Mouse (Mus musculus) CH12.LX (cell line): ENCODE results near the gene Psd. TPM values are rescaled to one million over a fixed set of nuclear protein-coding genes. Genes with fewer than 3 reads are reported as not detected.

Experiments
- DNase-seq: peaks from one replicate; pipeline ENCODE4 v3.0.0-alpha.2; 2013; ENCODE audit errors: extremely low read depth
- H3K27ac ChIP-seq: 2 replicates; pipeline ENCODE4 v1.5.1; 2012; ENCODE audit warnings: low read depth, mild to moderate bottlenecking, control low read depth, moderate library complexity; ENCODE audit not compliant: insufficient read depth
- H3K27me3 ChIP-seq: replicated peaks from 2 replicates; pipeline ENCODE3; 2012; ENCODE audit warnings: inconsistent platforms
- H3K36me3 ChIP-seq, 2 experiments: replicated peaks in 1 of 2; 2 replicates each; pipeline versions ENCODE3 to v1.6.1; 2012; ENCODE audit warnings: inconsistent platforms in 1 of 2, low read length in 1 of 2, mild to moderate bottlenecking in 1 of 2, mixed read lengths in 1 of 2, moderate library complexity in 1 of 2; ENCODE audit not compliant: control insufficient read depth in 1 of 2, insufficient read depth in 1 of 2
- H3K4me1 ChIP-seq, 2 experiments: 2 replicates each; pipeline ENCODE4 v1.6.1; 2012; ENCODE audit warnings: inconsistent platforms in 1 of 2, moderate library complexity in 1 of 2; ENCODE audit not compliant: insufficient read depth in 2 of 2, control insufficient read depth in 1 of 2
- H3K4me2 ChIP-seq: 2 replicates; pipeline ENCODE4 v1.6.1; 2012; ENCODE audit warnings: low read depth, mild to moderate bottlenecking, control low read depth; ENCODE audit not compliant: poor library complexity, insufficient read depth, severe bottlenecking
- H3K4me3 ChIP-seq, 3 experiments: fragments of 150-350 bp in 1 of 3; sonication (generic) in 1 of 3; replicated peaks in 1 of 3; 2 replicates each; pipeline versions ENCODE3 to v1.5.1; 2011 to 2012; ENCODE audit warnings: low read depth in 2 of 3, low read length in 2 of 3, mild to moderate bottlenecking in 2 of 3, moderate library complexity in 2 of 3, control low read depth in 1 of 3, improper control_type of control experiment in 1 of 3, inconsistent platforms in 1 of 3, mixed read lengths in 1 of 3; ENCODE audit not compliant: poor library complexity in 1 of 3
- H3K79me2 ChIP-seq: replicated peaks from 2 replicates; pipeline ENCODE4 v1.6.1; 2012; ENCODE audit warnings: mild to moderate bottlenecking, moderate library complexity; ENCODE audit not compliant: control insufficient read depth, poor library complexity, insufficient read depth, severe bottlenecking; ENCODE audit errors: extremely low read depth
- H3K9ac ChIP-seq: 2 replicates; pipeline ENCODE4 v1.6.1; 2012; ENCODE audit warnings: low read depth, mild to moderate bottlenecking, control low read depth, moderate library complexity; ENCODE audit not compliant: insufficient read depth
- H3K9me3 ChIP-seq: replicated peaks from 2 replicates; pipeline ENCODE3; 2012; ENCODE audit warnings: low read length, inconsistent platforms, mixed read lengths
- BHLHE40 ChIP-seq: IDR thresholded peaks from 2 replicates; pipeline ENCODE4 v1.6.1; 2011; ENCODE audit warnings: mild to moderate bottlenecking, low read depth, low read length, improper control_type of control experiment
- CHD2 ChIP-seq: IDR thresholded peaks from 2 replicates; pipeline ENCODE4 v1.6.1; 2011; ENCODE audit warnings: low read length, improper control_type of control experiment
- ELF1 ChIP-seq: IDR thresholded peaks from 2 replicates; pipeline ENCODE4 v1.6.1; 2014; ENCODE audit warnings: low read depth, mild to moderate bottlenecking, inconsistent platforms, low read length, improper control_type of control experiment
- HCFC1 ChIP-seq: IDR thresholded peaks from 2 replicates; pipeline ENCODE4 v1.6.1; 2012; ENCODE audit warnings: low read depth, mild to moderate bottlenecking, inconsistent platforms, low read length, improper control_type of control experiment
- JUND ChIP-seq: conservative IDR thresholded peaks from 2 replicates; pipeline ENCODE4 v1.6.1; 2011; ENCODE audit warnings: low read depth, low read length, improper control_type of control experiment
- MAFK ChIP-seq: IDR thresholded peaks from 2 replicates; pipeline ENCODE4 v1.6.1; 2011; ENCODE audit warnings: low read length, improper control_type of control experiment; ENCODE audit not compliant: insufficient replicate concordance
- MAX ChIP-seq: IDR thresholded peaks from 2 replicates; pipeline ENCODE4 v1.6.1; 2011; ENCODE audit warnings: low read length, improper control_type of control experiment
- MYC ChIP-seq: IDR thresholded peaks from 2 replicates; pipeline ENCODE4 v1.6.1; 2011; ENCODE audit warnings: low read depth, mild to moderate bottlenecking, improper control_type of control experiment, low read length
- NELFE ChIP-seq: IDR thresholded peaks from 2 replicates; pipeline ENCODE4 v1.6.1; 2011; ENCODE audit warnings: low read depth, low read length, improper control_type of control experiment
- POLR2AphosphoS2 ChIP-seq: IDR thresholded peaks from 2 replicates; pipeline ENCODE4 v1.6.1; 2011; ENCODE audit warnings: low read depth, low read length, improper control_type of control experiment
- SIN3A ChIP-seq: IDR thresholded peaks from 2 replicates; pipeline ENCODE4 v1.6.1; 2012; ENCODE audit warnings: low read length, improper control_type of control experiment, inconsistent platforms
- SMC3 ChIP-seq: IDR thresholded peaks from 2 replicates; pipeline ENCODE4 v1.6.1; 2011; ENCODE audit warnings: low read depth, low read length, improper control_type of control experiment
- TBP ChIP-seq: conservative IDR thresholded peaks from 2 replicates; pipeline ENCODE4 v1.6.1; 2011; ENCODE audit warnings: low read depth, low read length, improper control_type of control experiment
- TCF12 ChIP-seq: IDR thresholded peaks from 2 replicates; pipeline ENCODE4 v1.6.1; 2014; ENCODE audit warnings: low read depth, mild to moderate bottlenecking, inconsistent platforms, low read length, improper control_type of control experiment
- USF2 ChIP-seq: conservative IDR thresholded peaks from 2 replicates; pipeline ENCODE4 v1.6.1; 2011; ENCODE audit warnings: low read depth, low read length, improper control_type of control experiment
- ZMIZ1 ChIP-seq: IDR thresholded peaks from 2 replicates; pipeline ENCODE4 v1.6.1; 2012; ENCODE audit warnings: low read depth, mild to moderate bottlenecking, inconsistent platforms, low read length, improper control_type of control experiment
- ZNF384 ChIP-seq: IDR thresholded peaks from 2 replicates; pipeline ENCODE4 v1.6.1; 2012; ENCODE audit warnings: low read depth, low read length, improper control_type of control experiment, inconsistent platforms
- dilution Hi-C: fragments of 300-500 bp; cut with MboI; formaldehyde crosslinking; loops from 2 replicates; pipeline ENCODE4 v1.14.3; 2020; ENCODE audit warnings: low sequenced_read_pairs; ENCODE audit not compliant: extremely low pct_unique_long_range_greater_than_20kb, extremely low pct_ligation_motif_present
- in situ Hi-C: fragments of 300-500 bp; cut with MboI; formaldehyde crosslinking; loops from 3 replicates; pipeline ENCODE4 v1.14.3; 2019; ENCODE audit warnings: low sequenced_read_pairs, low pct_ligation_motif_present, low pct_unique_long_range_greater_than_20kb, mixed read lengths
- polyA plus RNA-seq: library from polyadenylated mRNA; unstranded; fragments of >175 nt; gene quantifications from 2 replicates; pipeline ENCODE4 v1.2.1, GENCODE M21; 2012; ENCODE audit warnings: low read depth; ENCODE audit not compliant: insufficient read length
- total RNA-seq, 2 experiments: library from RNA; depleted of rRNA; stranded (reverse); fragments of 300-350 nt in 1 of 2; fragments of >200 nt in 1 of 2; gene quantifications; 2 replicates each; pipeline ENCODE4 v1.2.3; 2012 to 2014

Psd gene
- total and polyA plus RNA-seq, 3 experiments = 0.70 to 20.1 (median 2.2) TPM

DNA sequence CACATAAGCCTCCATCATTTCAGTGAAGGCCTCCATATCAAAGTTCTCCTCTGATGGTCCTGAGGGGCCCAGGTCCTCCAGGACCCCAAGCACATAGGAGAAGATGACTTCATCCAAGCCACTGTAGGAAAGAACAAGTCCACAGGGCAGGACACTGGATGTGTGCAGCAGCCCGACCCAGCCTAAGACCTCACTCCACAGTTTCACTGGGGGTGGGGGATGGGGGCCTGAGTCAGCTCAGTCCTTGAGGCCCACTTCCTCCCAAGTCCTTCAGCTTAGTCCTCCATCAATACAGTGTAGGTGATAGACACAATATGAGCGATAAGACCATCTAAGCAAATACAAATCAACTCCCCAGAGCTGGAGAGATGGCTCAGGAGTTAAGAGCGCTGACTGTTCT lies 5.0 kb upstream of the Psd start:
- Histone ChIP-seq H3K27ac (no peak overlapping the region), H3K4me3 (no peak overlapping the region), H3K4me1 (peaks cover 9 to 54% of the 10 kb centered on the region in 2 experiments), H3K36me3 (peaks cover 22 to 51% of the 10 kb centered on the region in 2 experiments), H3K27me3 (peaks cover 2% of the 10 kb centered on the region), H3K4me2 (no peak overlapping the region), H3K9ac (no peak overlapping the region), H3K79me2 (no peaks in the 10 kb centered on the region), H3K9me3 (no peaks in the 10 kb centered on the region)
- dilution Hi-C loops (no loop called here), in situ Hi-C loops (no loop called here)
- TF ChIP-seq JUND = no peak
- TF ChIP-seq ZMIZ1 = no peak
- TF ChIP-seq TCF12 = no peak
- no peak for TF ChIP-seq MAFK
- TF ChIP-seq TBP = no peak
- TF ChIP-seq SIN3A = no peak
- no peak for TF ChIP-seq CHD2
- TF ChIP-seq USF2 = no peak
- TF ChIP-seq BHLHE40 = no peak
- no peak for TF ChIP-seq ZNF384
- no peak for TF ChIP-seq ELF1
- DNase-seq = no peak

- no peak for TF ChIP-seq MAX
- no peak for TF ChIP-seq BHLHE40
- no peak for TF ChIP-seq SMC3
- TF ChIP-seq MAFK = no peak
- no peak for TF ChIP-seq HCFC1
- TF ChIP-seq POLR2AphosphoS2 = no peak
- no peak for TF ChIP-seq NELFE
- TF ChIP-seq MYC = no peak
- TF ChIP-seq SIN3A = no peak
- no peak for TF ChIP-seq TCF12
- Histone ChIP-seq H3K9ac (no peak overlapping the region), H3K4me3 (no peak overlapping the region), H3K4me1 (peaks cover 12 to 54% of the 10 kb centered on the region in 2 experiments), H3K36me3 (peaks cover 22 to 50% of the 10 kb centered on the region in 2 experiments), H3K27ac (no peak overlapping the region), H3K27me3 (peaks cover 8% of the 10 kb centered on the region), H3K4me2 (no peak overlapping the region), H3K9me3 (no peaks in the 10 kb centered on the region), H3K79me2 (no peaks in the 10 kb centered on the region)
- dilution Hi-C loops (no loop called here), in situ Hi-C loops (no loop called here)
- DNase-seq = no peak
Measured at GRCm38 (mm10) chr19:46331326-46331725, 4.4 kb upstream of the Psd start.
